ENCODE assay signal across 8 mouse cellular contexts in the genomic region with DNA sequence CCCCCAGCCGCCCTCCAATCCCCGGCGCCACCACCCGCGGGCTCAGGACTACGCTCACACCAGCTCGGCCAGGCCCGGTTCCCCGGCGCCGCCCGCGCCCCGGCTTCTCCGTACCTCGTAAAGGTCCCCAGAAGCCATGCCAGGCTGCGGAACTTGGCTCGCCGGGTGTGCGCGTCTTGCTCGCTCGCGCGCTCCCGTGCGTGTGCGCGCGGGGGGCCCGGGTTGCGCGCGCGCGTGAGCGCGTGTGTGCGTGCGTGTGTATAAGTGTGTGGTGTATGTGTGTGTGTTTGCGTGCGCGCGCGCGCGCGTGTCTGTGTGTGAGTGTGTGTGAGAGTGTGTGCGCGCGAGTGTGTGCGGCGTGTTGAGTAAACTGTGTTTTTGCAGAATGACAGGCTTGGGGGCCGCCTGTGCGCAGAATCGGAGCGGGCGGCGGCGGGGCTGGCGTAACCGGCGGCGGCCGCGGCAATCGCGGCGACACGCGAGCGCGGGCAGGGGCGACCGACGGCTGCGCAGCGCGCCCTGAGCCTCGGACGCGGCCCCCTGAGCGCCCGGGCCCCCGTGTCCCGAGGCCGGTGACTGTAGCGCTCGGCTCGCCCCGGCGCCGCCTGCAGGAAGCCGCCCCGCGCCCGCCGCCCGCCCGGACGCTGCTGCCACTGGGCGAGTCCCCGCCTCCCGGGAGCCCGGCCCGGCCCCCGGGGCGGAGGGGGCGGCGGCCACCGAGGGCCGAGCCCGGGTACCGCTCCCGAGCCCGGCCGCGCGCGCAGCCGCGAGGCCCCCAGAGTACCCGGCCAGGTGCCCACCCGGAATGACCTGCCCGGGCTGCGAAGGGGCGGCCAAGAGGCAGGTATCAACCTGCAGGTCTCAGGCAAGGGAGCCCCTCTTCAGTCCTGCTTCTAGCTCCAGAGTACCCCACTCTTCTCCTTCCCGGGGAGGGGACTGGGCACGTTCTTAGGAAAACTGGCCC. TPM values are rescaled to one million over a fixed set of nuclear protein-coding genes. Genes with fewer than 3 reads are reported as not detected.
DNase-seq lines count a peak whose midpoint lies in the region; ATAC-seq and TF ChIP-seq lines count a peak whose summit lies in the region.

TSS of gene Cdyl2 (minus strand) at position 308 of the 964 bp plus-strand sequence.

- under 1% methylated on average over 96 of the region's 129 CpGs for WGBS in hindbrain, embryonic 16.5 days

- TF ChIP-seq CTCF in gastrocnemius, adult 2 months (IDR thresholded peaks at IDR 0.05), result peak; percentile 32; the same call in 1 of the 2 replicates

- peak within 1 kb of the TSS; percentile 85 for H3K4me2 ChIP-seq in hindbrain, embryonic 16.5 days (ENCODE audit: low read length)

- 0 out of 2 replicates have a peak, but pooled peaks cover 2% of the 10 kb centered on the region for H3K27me3 ChIP-seq in hindbrain, embryonic 16.5 days (replicated peaks; ENCODE audit: control insufficient read depth, insufficient read depth, low read length)

- H3K4me1 ChIP-seq in hindbrain, embryonic 16.5 days (ENCODE audit: control insufficient read depth, insufficient read depth, low read depth, low read length), result peaks cover 6% of the 10 kb centered on the region

- 0 out of 2 replicates have a peak, but pooled peaks cover 2% of the 10 kb centered on the region for H3K36me3 ChIP-seq in hindbrain, embryonic 16.5 days (ENCODE audit: control insufficient read depth, insufficient read depth, low read length)

- H3K27ac ChIP-seq in gastrocnemius, adult 2 months, result peak within 1 kb of the TSS; percentile 90
- peak within 1 kb of the TSS; percentile 87 for H3K27ac ChIP-seq in hindbrain, embryonic 16.5 days (ENCODE audit: low read depth, low read length)

- peaks cover 9% of the 10 kb centered on the region; the same call in 1 of the 2 replicates for H3K9me3 ChIP-seq in hindbrain, embryonic 16.5 days (ENCODE audit: control insufficient read depth, low read length)

- ATAC-seq in hindbrain, embryonic 16.5 days, result peak; percentile 95

- peak within 1 kb of the TSS; percentile 92 for H3K4me3 ChIP-seq in gastrocnemius, adult 2 months
- peak within 1 kb of the TSS; percentile 87 for H3K4me3 ChIP-seq in hindbrain, embryonic 16.5 days (ENCODE audit: low read length)

- intact Hi-C loops in gastrocnemius, adult 2 months (cut with DNase I), result loop anchor here (5.0 kb wide), 1 partner anchor 231 kb away; the partner anchor contains the start of gene Dynlrb2

- DNase-seq in T-cell, adult 2 months (ENCODE audit: low spot score), result peak; percentile 76
- peak; percentile 91 for DNase-seq in cerebellum, postnatal 25 days
- DNase-seq in gastrocnemius, adult 2 months, result peak; percentile 90
- DNase-seq in left cerebral cortex, adult 11 months (ENCODE audit: low spot score), result peak; percentile 81
- peak; percentile 83 for DNase-seq in lung, postnatal 36 days
- peak; percentile 77 for DNase-seq in retina, embryonic 14.5 days (ENCODE audit: low spot score)
- peak; percentile 82 to 84 for DNase-seq in thymus, postnatal 36 days

- H3K9ac ChIP-seq in hindbrain, embryonic 16.5 days (ENCODE audit: low read depth, low read length), result peak within 1 kb of the TSS; percentile 89

RNA-seq across cellular contexts. Expression of gene Cdyl2, which starts in this region (rescaled TPM):
- total RNA-seq in gastrocnemius, adult 2 months (2021), result 1 to 10 TPM; 2.8 to 3.3 TPM
- polyA plus RNA-seq in hindbrain, embryonic 16.5 days (2015; fragmentation: Nextera tagmentation; extraction: Ambion mirVana), result 12.1 and 13.6 TPM in 2 replicates

Comparison
In these comparisons a context has a peak if more than half of its experiments do, and no peak if none do; other contexts are left out.
1. Peak in every context shown above with its lines: DNase-seq, ATAC-seq, H3K4me3 ChIP-seq and H3K27ac ChIP-seq.